Mouse (Mus musculus): ENCODE results near the gene Gdpd3. TPM values are rescaled to one million over a fixed set of nuclear protein-coding genes. Genes with fewer than 3 reads are reported as not detected.
A peak's percentile ranks its signal among the peaks of the same experiment; 100 is the strongest.

Gdpd3 gene
- polyA plus RNA-seq, 1 experiment from 2014 or later = 1.8 TPM

GRCm38 (mm10) chr7:126817595-126817994 lies 51.5 kb downstream of the Gdpd3 start:
- no peak overlapping the region for H3K4me2 ChIP-seq
- H3K27me3 ChIP-seq = peaks cover 8% of the 10 kb centered on the region
- 89% methylated on average over 7 of the region's 7 CpGs for WGBS
- no peak overlapping the region for H3K9ac ChIP-seq
- ATAC-seq (replicated peaks; ENCODE audit: low FRiP score) = no peak
- H3K4me1 ChIP-seq = peaks cover 7% of the 10 kb centered on the region
- H3K27ac ChIP-seq = no peak overlapping the region
- no peaks in the 10 kb centered on the region for H3K9me3 ChIP-seq (replicated peaks)
- no peak overlapping the region for H3K4me3 ChIP-seq (replicated peaks)
- H3K36me3 ChIP-seq = no peaks in the 10 kb centered on the region

DNA sequence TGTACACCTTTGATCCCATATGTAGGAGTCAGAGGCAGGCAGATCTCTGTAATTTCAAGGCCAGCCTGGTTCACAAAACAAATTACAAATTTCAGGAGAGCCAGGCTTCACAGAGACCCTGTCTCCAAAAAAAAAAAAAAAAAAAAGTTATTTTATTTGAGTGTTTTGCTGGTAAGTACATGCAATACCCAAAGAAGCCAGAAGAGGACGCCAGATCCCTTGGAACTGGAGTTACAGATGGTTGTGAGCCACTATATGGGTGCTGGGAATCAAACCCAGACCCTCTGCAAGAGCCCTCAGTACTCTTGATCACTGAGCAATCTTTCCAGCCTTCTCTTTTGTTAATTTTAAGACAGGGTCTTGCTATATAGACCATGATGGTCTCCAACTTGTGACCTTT lies 52.7 kb downstream of the Gdpd3 start:
- H3K36me3 ChIP-seq = no peaks in the 10 kb centered on the region
- H3K9me3 ChIP-seq (replicated peaks) = no peaks in the 10 kb centered on the region
- H3K27me3 ChIP-seq = peaks cover 18% of the 10 kb centered on the region
- H3K4me2 ChIP-seq = no peak overlapping the region
- 39% methylated on average over 1 of the region's 1 CpGs for WGBS
- peaks cover 16% of the 10 kb centered on the region for H3K4me1 ChIP-seq
- H3K9ac ChIP-seq = no peak overlapping the region
- H3K4me3 ChIP-seq (replicated peaks) = no peak overlapping the region
- no peak for ATAC-seq (replicated peaks; ENCODE audit: low FRiP score)
- no peak overlapping the region for H3K27ac ChIP-seq

DNA sequence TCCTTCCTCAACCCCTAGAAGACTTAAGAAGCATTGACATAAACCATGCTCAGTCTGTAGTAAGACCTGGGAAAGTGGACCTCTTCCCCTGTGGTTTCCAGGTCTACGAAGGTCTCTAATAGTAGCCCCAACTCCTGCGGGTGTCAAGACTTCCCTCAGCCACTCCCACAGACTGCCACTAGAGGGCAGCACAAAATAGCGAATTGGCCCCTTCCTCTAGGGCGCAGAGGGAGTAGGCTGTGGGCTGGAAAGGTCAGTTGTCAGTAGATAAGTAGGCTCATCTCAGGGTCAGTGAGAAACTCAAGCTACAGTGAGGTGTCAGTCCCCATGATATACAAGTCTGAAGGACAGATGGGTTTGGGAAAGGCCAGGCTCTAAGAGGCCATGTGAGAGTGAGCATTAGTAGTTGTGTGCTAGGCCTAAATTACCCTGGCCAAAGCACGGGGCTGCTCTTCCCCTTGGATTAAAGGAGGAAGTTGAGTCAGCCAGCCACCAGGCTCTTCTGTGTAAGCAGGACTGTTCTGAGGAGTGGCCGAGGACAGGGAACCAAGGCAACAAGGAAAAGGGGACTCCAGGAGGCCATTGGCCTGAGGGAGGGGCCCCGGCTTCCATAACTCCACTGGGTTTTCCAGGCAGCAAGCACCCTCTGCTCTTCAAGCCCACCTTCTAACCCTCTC lies 55.8 kb downstream of the Gdpd3 start:
- H3K36me3 ChIP-seq = no peaks in the 10 kb centered on the region
- H3K27ac ChIP-seq = no peak overlapping the region
- 22% methylated on average over 7 of the region's 7 CpGs for WGBS
- H3K4me3 ChIP-seq (replicated peaks) = no peak overlapping the region
- H3K27me3 ChIP-seq = peaks cover 36% of the 10 kb centered on the region
- 0 out of 2 replicates have a peak, but pooled peaks have one; percentile 17 for ATAC-seq (replicated peaks; ENCODE audit: low FRiP score)
- H3K9me3 ChIP-seq (replicated peaks) = no peaks in the 10 kb centered on the region
- H3K9ac ChIP-seq = no peak overlapping the region
- H3K4me2 ChIP-seq = no peak overlapping the region
- peaks cover 16% of the 10 kb centered on the region for H3K4me1 ChIP-seq

- H3K9me3 ChIP-seq (replicated peaks) = no peaks in the 10 kb centered on the region
- H3K27me3 ChIP-seq = peaks cover 36% of the 10 kb centered on the region
- H3K4me2 ChIP-seq = peak overlapping the region; percentile 61
- WGBS = 15% methylated on average over 9 of the region's 9 CpGs
- no peak overlapping the region for H3K27ac ChIP-seq
- no peak for ATAC-seq (replicated peaks; ENCODE audit: low FRiP score)
- no peak overlapping the region for H3K9ac ChIP-seq
- peaks cover 16% of the 10 kb centered on the region for H3K4me1 ChIP-seq
- H3K36me3 ChIP-seq = no peaks in the 10 kb centered on the region
- peak overlapping the region; percentile 36; the same call in 1 of the 2 replicates for H3K4me3 ChIP-seq (replicated peaks)
Measured at GRCm38 (mm10) chr7:126822741-126823140, 56.6 kb downstream of the Gdpd3 start.

GRCm38 (mm10) chr7:126823202-126823711 lies 57.1 kb downstream of the Gdpd3 start:
- H3K4me3 ChIP-seq (replicated peaks) = peak overlapping the region; percentile 36
- WGBS = 1% methylated on average over 16 of the region's 19 CpGs

DNA sequence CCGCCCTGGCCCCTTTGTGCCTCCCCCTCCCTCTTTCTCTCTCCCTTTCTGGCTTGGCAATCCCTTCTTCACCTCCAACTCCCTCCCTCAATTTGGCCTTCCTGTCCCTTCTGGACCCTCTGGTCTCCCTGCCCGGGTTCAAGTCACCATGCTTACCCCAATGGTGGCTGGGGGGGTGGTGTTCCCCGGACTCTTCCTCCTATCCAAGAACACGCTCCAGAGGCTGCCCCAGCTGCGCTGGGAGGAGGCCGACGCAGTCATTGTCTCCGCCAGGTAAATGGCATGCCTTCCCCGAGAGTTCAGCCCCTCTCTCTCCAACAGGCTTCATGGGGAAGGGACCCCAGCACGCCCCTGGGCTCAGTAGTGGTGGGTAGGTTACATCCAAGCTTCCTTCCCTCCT lies 57.8 kb downstream of the Gdpd3 start:
- no peaks in the 10 kb centered on the region for H3K9me3 ChIP-seq (replicated peaks)
- no peak overlapping the region for H3K4me3 ChIP-seq (replicated peaks)
- H3K27ac ChIP-seq = no peak overlapping the region
- H3K4me1 ChIP-seq = peaks cover 16% of the 10 kb centered on the region
- WGBS = 18% methylated on average over 10 of the region's 10 CpGs
- H3K9ac ChIP-seq = no peak overlapping the region
- H3K4me2 ChIP-seq = no peak overlapping the region
- peaks cover 36% of the 10 kb centered on the region for H3K27me3 ChIP-seq
- ATAC-seq (replicated peaks; ENCODE audit: low FRiP score) = no peak
- no peaks in the 10 kb centered on the region for H3K36me3 ChIP-seq

More at GRCm38 (mm10) chr7:126823202-126823711, 57.1 kb downstream of the Gdpd3 start:
- no peaks in the 10 kb centered on the region for H3K9me3 ChIP-seq (replicated peaks)
- ATAC-seq (replicated peaks; ENCODE audit: low FRiP score) = no peak; the same call in 1 of the 2 replicates
- H3K27ac ChIP-seq = no peak overlapping the region
- no peaks in the 10 kb centered on the region for H3K36me3 ChIP-seq
- peaks cover 16% of the 10 kb centered on the region for H3K4me1 ChIP-seq
- H3K4me2 ChIP-seq = peak overlapping the region; percentile 61
- H3K9ac ChIP-seq = no peak overlapping the region
- H3K27me3 ChIP-seq = peaks cover 36% of the 10 kb centered on the region

Other genes with a start within 250 kb of the Gdpd3 start
- 231 and 236 TPM in 2 replicates for gene Eif3c, start 199.9 kb upstream of the Gdpd3 start, polyA plus RNA-seq (2015; fragmentation: Nextera tagmentation; extraction: Ambion mirVana)
- 0.72 and 0.82 TPM in 2 replicates for gene Apobr, start 181.4 kb upstream of the Gdpd3 start, polyA plus RNA-seq (2015; fragmentation: Nextera tagmentation; extraction: Ambion mirVana)
- 36.0 and 38.8 TPM in 2 replicates for gene Cln3, start 180.5 kb upstream of the Gdpd3 start, polyA plus RNA-seq (2015; fragmentation: Nextera tagmentation; extraction: Ambion mirVana)
- gene Il27, start 171.4 kb upstream of the Gdpd3 start, polyA plus RNA-seq (2015; fragmentation: Nextera tagmentation; extraction: Ambion mirVana) = not detected in 2 replicates
- 9.7 and 13.6 TPM in 2 replicates for gene Nupr1, start 135.5 kb upstream of the Gdpd3 start, polyA plus RNA-seq (2015; fragmentation: Nextera tagmentation; extraction: Ambion mirVana)
- 48.2 and 55.0 TPM in 2 replicates for gene Sgf29, start 117.0 kb upstream of the Gdpd3 start, polyA plus RNA-seq (2015; fragmentation: Nextera tagmentation; extraction: Ambion mirVana)
- 6.2 and 8.3 TPM in 2 replicates for gene Sult1a1, start 89.9 kb upstream of the Gdpd3 start, polyA plus RNA-seq (2015; fragmentation: Nextera tagmentation; extraction: Ambion mirVana)
- 144 and 146 TPM in 2 replicates for gene Bola2, start 70.9 kb upstream of the Gdpd3 start, polyA plus RNA-seq (2015; fragmentation: Nextera tagmentation; extraction: Ambion mirVana)
- gene Slx1b, start 70.5 kb upstream of the Gdpd3 start, polyA plus RNA-seq (2015; fragmentation: Nextera tagmentation; extraction: Ambion mirVana) = 12.9 and 13.1 TPM in 2 replicates
- gene Coro1a, start 58.5 kb upstream of the Gdpd3 start, polyA plus RNA-seq (2015; fragmentation: Nextera tagmentation; extraction: Ambion mirVana) = 17.9 and 24.3 TPM in 2 replicates
- gene Mapk3, start 6.7 kb upstream of the Gdpd3 start, polyA plus RNA-seq (2015; fragmentation: Nextera tagmentation; extraction: Ambion mirVana) = 63.8 and 73.2 TPM in 2 replicates
- gene Ypel3, start 10.6 kb downstream of the Gdpd3 start, polyA plus RNA-seq (2015; fragmentation: Nextera tagmentation; extraction: Ambion mirVana) = 81.5 and 82.2 TPM in 2 replicates
- 0.37 and 0.51 TPM in 2 replicates for gene Tbx6, start 15.1 kb downstream of the Gdpd3 start, polyA plus RNA-seq (2015; fragmentation: Nextera tagmentation; extraction: Ambion mirVana)
- 257 and 272 TPM in 2 replicates for gene Ppp4c, start 26.2 kb downstream of the Gdpd3 start, polyA plus RNA-seq (2015; fragmentation: Nextera tagmentation; extraction: Ambion mirVana)
- 0.52 and 0.54 TPM in 2 replicates for gene Fam57b, start 31.3 kb downstream of the Gdpd3 start, polyA plus RNA-seq (2015; fragmentation: Nextera tagmentation; extraction: Ambion mirVana)
- not detected in 2 replicates for gene 4930451I11Rik, start 65.3 kb downstream of the Gdpd3 start, polyA plus RNA-seq (2015; fragmentation: Nextera tagmentation; extraction: Ambion mirVana)
- 6.6 and 11.4 TPM in 2 replicates for gene Doc2a, start 81.1 kb downstream of the Gdpd3 start, polyA plus RNA-seq (2015; fragmentation: Nextera tagmentation; extraction: Ambion mirVana)
- gene Hirip3, start 95.6 kb downstream of the Gdpd3 start, polyA plus RNA-seq (2015; fragmentation: Nextera tagmentation; extraction: Ambion mirVana) = 36.8 and 40.1 TPM in 2 replicates
- 88.9 and 91.0 TPM in 2 replicates for gene Ino80e, start 96.0 kb downstream of the Gdpd3 start, polyA plus RNA-seq (2015; fragmentation: Nextera tagmentation; extraction: Ambion mirVana)
- gene Taok2, start 118.4 kb downstream of the Gdpd3 start, polyA plus RNA-seq (2015; fragmentation: Nextera tagmentation; extraction: Ambion mirVana) = 45.8 and 54.2 TPM in 2 replicates
- 28.5 and 31.6 TPM in 2 replicates for gene Tmem219, start 156.6 kb downstream of the Gdpd3 start, polyA plus RNA-seq (2015; fragmentation: Nextera tagmentation; extraction: Ambion mirVana)
- 15.5 and 17.0 TPM in 2 replicates for gene Kctd13, start 162.5 kb downstream of the Gdpd3 start, polyA plus RNA-seq (2015; fragmentation: Nextera tagmentation; extraction: Ambion mirVana)
- 0.21 TPM in 1 of 2 replicates, not detected in the other for gene Asphd1, start 183.2 kb downstream of the Gdpd3 start, polyA plus RNA-seq (2015; fragmentation: Nextera tagmentation; extraction: Ambion mirVana)
- gene Sez6l2, start 184.2 kb downstream of the Gdpd3 start, polyA plus RNA-seq (2015; fragmentation: Nextera tagmentation; extraction: Ambion mirVana) = 1.3 and 2.5 TPM in 2 replicates
- gene Cdipt, start 209.6 kb downstream of the Gdpd3 start, polyA plus RNA-seq (2015; fragmentation: Nextera tagmentation; extraction: Ambion mirVana) = 106 and 115 TPM in 2 replicates
- 1.4 and 1.5 TPM in 2 replicates for gene Cdiptos, start 209.8 kb downstream of the Gdpd3 start, polyA plus RNA-seq (2015; fragmentation: Nextera tagmentation; extraction: Ambion mirVana)
- gene Mvp, start 248.3 kb downstream of the Gdpd3 start, polyA plus RNA-seq (2015; fragmentation: Nextera tagmentation; extraction: Ambion mirVana) = 15.3 and 16.8 TPM in 2 replicates